Mouse (Mus musculus) CD4-positive, CD25-positive, alpha-beta regulatory T cell, adult 2 months (primary cell): ENCODE results near the gene Kctd11.

Experiments
- DNase-seq: peaks from one replicate; pipeline ENCODE4 v3.0.0-alpha.2; 2012; ENCODE audit warnings: low read depth, low spot score

The Kctd11 gene

GRCm38 (mm10) chr11:69912716-69913530 is 31.7 kb upstream of the Kctd11 start:
- no peak for DNase-seq

- no peak for DNase-seq
Observed at GRCm38 (mm10) chr11:69911701-69912100, 30.5 kb upstream of the Kctd11 start.

GRCm38 (mm10) chr11:69910781-69911560 is 29.8 kb upstream of the Kctd11 start:
- no peak for DNase-seq

GRCm38 (mm10) chr11:69910177-69910576 is 29.0 kb upstream of the Kctd11 start:
- no peak for DNase-seq

GRCm38 (mm10) chr11:69909174-69909573 is 28.0 kb upstream of the Kctd11 start:
- no peak for DNase-seq

- DNase-seq, result no peak
Observed at GRCm38 (mm10) chr11:69908645-69909044, 27.4 kb upstream of the Kctd11 start.

- DNase-seq, result no peak
Observed at GRCm38 (mm10) chr11:69904311-69904710, 23.1 kb upstream of the Kctd11 start.

- DNase-seq, result no peak
Observed at GRCm38 (mm10) chr11:69902972-69903371, 21.8 kb upstream of the Kctd11 start.

GRCm38 (mm10) chr11:69901993-69902392 is 20.8 kb upstream of the Kctd11 start:
- DNase-seq, result peak; percentile 46

- DNase-seq, result peak; percentile 95
Observed at GRCm38 (mm10) chr11:69901406-69901846, 20.2 kb upstream of the Kctd11 start.

- peak; percentile 95 for DNase-seq
Observed at GRCm38 (mm10) chr11:69900471-69901405, 19.5 kb upstream of the Kctd11 start, which contains the start of the genes 2810408A11Rik and Neurl4. 2810408A11Rik (minus strand) TSS chr11:69900987. Neurl4 (plus strand) TSS chr11:69901072.

GRCm38 (mm10) chr11:69899870-69900269 is 18.7 kb upstream of the Kctd11 start:
- DNase-seq, result no peak

GRCm38 (mm10) chr11:69895291-69895690 is 14.1 kb upstream of the Kctd11 start, which contains the start of gene Acap1:
Acap1 (minus strand) TSS chr11:69895539.
- DNase-seq, result peak; percentile 83

- peak; percentile 88 for DNase-seq
Observed at GRCm38 (mm10) chr11:69894671-69895070, 13.5 kb upstream of the Kctd11 start.

GRCm38 (mm10) chr11:69891482-69891881 is 10.3 kb upstream of the Kctd11 start:
- no peak for DNase-seq

- no peak for DNase-seq
Observed at GRCm38 (mm10) chr11:69886907-69887635, 5.9 kb upstream of the Kctd11 start.

GRCm38 (mm10) chr11:69884663-69885062 is 3.5 kb upstream of the Kctd11 start:
- no peak for DNase-seq

- DNase-seq, result no peak
Observed at GRCm38 (mm10) chr11:69884240-69884639, 3.0 kb upstream of the Kctd11 start.

- DNase-seq, result no peak
Observed at GRCm38 (mm10) chr11:69883527-69884151, 2.4 kb upstream of the Kctd11 start.

- peak; percentile 77 for DNase-seq
Observed at GRCm38 (mm10) chr11:69883066-69883465, 1.9 kb upstream of the Kctd11 start.
